Mouse (Mus musculus) lung, embryonic 16.5 days (tissue): ENCODE results near the gene Cyp2u1. TPM values are rescaled to one million over a fixed set of nuclear protein-coding genes. Genes with fewer than 3 reads are reported as not detected.

Source experiments
- ATAC-seq: fragments of 200-750 bp; cut with Nextera tagmentation; 2 replicates; pipeline ENCODE4 v1.8.0; 2017; ENCODE audit warnings: low read depth, mild to moderate bottlenecking, moderate library complexity
- H3K27ac ChIP-seq: fragments of 300-500 bp; sonication (generic); 2 replicates; pipeline ENCODE4 v1.5.1; 2014; ENCODE audit warnings: mild to moderate bottlenecking, control low read depth, low read length
- H3K27me3 ChIP-seq: fragments of 300-500 bp; sonication (generic); 2 replicates; pipeline ENCODE4 v1.6.1; 2014; ENCODE audit warnings: low read depth, low read length, mixed read lengths; ENCODE audit not compliant: control insufficient read depth, insufficient read depth
- H3K36me3 ChIP-seq: fragments of 300-500 bp; sonication (generic); 2 replicates; pipeline ENCODE4 v1.6.1; 2014; ENCODE audit warnings: low read length; ENCODE audit not compliant: control insufficient read depth, insufficient read depth
- H3K4me1 ChIP-seq: fragments of 300-500 bp; sonication (generic); replicated peaks from 2 replicates; pipeline ENCODE4 v1.6.1; 2014; ENCODE audit warnings: low read length, mixed read lengths; ENCODE audit not compliant: control insufficient read depth, insufficient read depth
- H3K4me2 ChIP-seq: fragments of 300-500 bp; sonication (generic); 2 replicates; pipeline ENCODE4 v1.6.1; 2014; ENCODE audit warnings: low read depth, low read length, control low read depth
- H3K4me3 ChIP-seq: fragments of 300-500 bp; sonication (generic); 2 replicates; pipeline ENCODE4 v1.5.1; 2014; ENCODE audit warnings: mild to moderate bottlenecking, low read length, control low read depth
- H3K9ac ChIP-seq: fragments of 300-500 bp; sonication (generic); 2 replicates; pipeline ENCODE4 v1.6.1; 2014; ENCODE audit warnings: low read length, control low read depth
- H3K9me3 ChIP-seq: fragments of 300-500 bp; sonication (generic); 2 replicates; pipeline ENCODE4 v1.6.1; 2016; ENCODE audit warnings: low read length; ENCODE audit not compliant: control insufficient read depth
- WGBS: fragments of 180-500 bp; shearing (Covaris S2); extraction: QIAGEN DNeasy Blood & Tissue Kit; methylation state at CpG from one replicate; pipeline ENCODE4 v1.1.7; 2014; 5-methylcytosine and 5-hydroxymethylcytosine counted together
- polyA plus RNA-seq: library from polyadenylated mRNA; unstranded; fragments of >200 nt; fragmentation: Nextera tagmentation; extraction: Ambion mirVana; gene quantifications from 2 replicates; pipeline ENCODE4 v1.2.1, GENCODE M21; 2015

Gene Cyp2u1
- polyA plus RNA-seq, 1 experiment from 2014 or later: 2.7 TPM

- Histone ChIP-seq H3K4me3 (peak overlapping the region; percentile 87), H3K9ac (peak overlapping the region; percentile 81), H3K27ac (peak overlapping the region; percentile 83), H3K4me2 (peak overlapping the region; percentile 83), H3K9me3 (no peaks in the 10 kb centered on the region), H3K36me3 (peaks cover 2% of the 10 kb centered on the region), H3K27me3 (no peaks in the 10 kb centered on the region), H3K4me1 (peaks cover 29% of the 10 kb centered on the region)
- peak; percentile 24; the same call in 1 of the 2 replicates for ATAC-seq
- 2% methylated on average over 8 of the region's 8 CpGs for WGBS
Measured at GRCm38 (mm10) chr3:131271157-131271556, 31.9 kb downstream of the Cyp2u1 start.

GRCm38 (mm10) chr3:131270381-131270780 lies 32.6 kb downstream of the Cyp2u1 start:
- Histone ChIP-seq H3K9ac (no peak overlapping the region; the same call in 1 of the 2 replicates), H3K36me3 (peaks cover 2% of the 10 kb centered on the region), H3K27ac (no peak overlapping the region), H3K4me1 (peaks cover 32% of the 10 kb centered on the region), H3K4me2 (peak overlapping the region; percentile 83), H3K9me3 (no peaks in the 10 kb centered on the region), H3K4me3 (peak overlapping the region; percentile 87), H3K27me3 (no peaks in the 10 kb centered on the region)
- 54% methylated on average over 6 of the region's 6 CpGs for WGBS
- ATAC-seq: no peak

GRCm38 (mm10) chr3:131266366-131267050 lies 36.5 kb downstream of the Cyp2u1 start:
- no peaks in the 10 kb centered on the region; the same call in 1 of the 2 replicates for H3K9me3 ChIP-seq
- H3K4me3 ChIP-seq: no peak overlapping the region
- H3K4me1 ChIP-seq: peaks cover 31% of the 10 kb centered on the region
- WGBS: 52% methylated on average over 3 of the region's 3 CpGs
- peak overlapping the region; percentile 64 for H3K27ac ChIP-seq
- no peaks in the 10 kb centered on the region for H3K27me3 ChIP-seq
- ATAC-seq: peak; percentile 53
- 0 out of 2 replicates have a peak overlapping the region, but pooled peaks have one; percentile 2 for H3K4me2 ChIP-seq
- peaks cover 13% of the 10 kb centered on the region for H3K36me3 ChIP-seq
- H3K9ac ChIP-seq: no peak overlapping the region

- H3K9me3 ChIP-seq: no peaks in the 10 kb centered on the region; the same call in 1 of the 2 replicates
- H3K4me2 ChIP-seq: no peak overlapping the region
- H3K36me3 ChIP-seq: peaks cover 17% of the 10 kb centered on the region
- H3K27me3 ChIP-seq: no peaks in the 10 kb centered on the region
- H3K4me3 ChIP-seq: no peak overlapping the region
- 72% methylated on average over 8 of the region's 8 CpGs for WGBS
- H3K27ac ChIP-seq: no peak overlapping the region
- H3K9ac ChIP-seq: no peak overlapping the region
- ATAC-seq: peak; percentile 57; the same call in 1 of the 2 replicates
- H3K4me1 ChIP-seq: peaks cover 28% of the 10 kb centered on the region
Measured at GRCm38 (mm10) chr3:131265516-131265915, 37.5 kb downstream of the Cyp2u1 start.

GRCm38 (mm10) chr3:131263766-131264486 lies 39.1 kb downstream of the Cyp2u1 start:
- no peaks in the 10 kb centered on the region for H3K27me3 ChIP-seq
- peaks cover 17% of the 10 kb centered on the region for H3K36me3 ChIP-seq
- no peak overlapping the region for H3K27ac ChIP-seq
- ATAC-seq: peak; percentile 69
- H3K9ac ChIP-seq: no peak overlapping the region
- no peaks in the 10 kb centered on the region; the same call in 1 of the 2 replicates for H3K9me3 ChIP-seq
- H3K4me1 ChIP-seq: peaks cover 20% of the 10 kb centered on the region
- WGBS: 47% methylated on average over 15 of the region's 15 CpGs
- H3K4me2 ChIP-seq: no peak overlapping the region
- H3K4me3 ChIP-seq: no peak overlapping the region

- 92% methylated on average over 6 of the region's 6 CpGs for WGBS
- no peak overlapping the region for H3K4me3 ChIP-seq
- H3K4me1 ChIP-seq: peaks cover 2% of the 10 kb centered on the region
- H3K27ac ChIP-seq: no peak overlapping the region
- H3K4me2 ChIP-seq: no peak overlapping the region
- no peak for ATAC-seq
- no peak overlapping the region for H3K9ac ChIP-seq
- H3K9me3 ChIP-seq: no peaks in the 10 kb centered on the region; the same call in 1 of the 2 replicates
- peaks cover 15% of the 10 kb centered on the region for H3K36me3 ChIP-seq
- H3K27me3 ChIP-seq: no peaks in the 10 kb centered on the region
Measured at GRCm38 (mm10) chr3:131260418-131260817, 42.6 kb downstream of the Cyp2u1 start.

GRCm38 (mm10) chr3:131259392-131259965 lies 43.5 kb downstream of the Cyp2u1 start:
- ATAC-seq: no peak

GRCm38 (mm10) chr3:131258921-131259320 lies 44.1 kb downstream of the Cyp2u1 start:
- 84% methylated on average over 3 of the region's 3 CpGs for WGBS
- no peaks in the 10 kb centered on the region; the same call in 1 of the 2 replicates for H3K4me1 ChIP-seq
- H3K4me2 ChIP-seq: no peak overlapping the region
- H3K4me3 ChIP-seq: no peak overlapping the region
- H3K27ac ChIP-seq: no peak overlapping the region
- H3K36me3 ChIP-seq: peaks cover 17% of the 10 kb centered on the region
- no peak for ATAC-seq
- peaks cover under 1% of the 10 kb centered on the region for H3K9me3 ChIP-seq
- no peak overlapping the region for H3K9ac ChIP-seq
- H3K27me3 ChIP-seq: no peaks in the 10 kb centered on the region

More at GRCm38 (mm10) chr3:131259392-131259965, 43.5 kb downstream of the Cyp2u1 start:
- Histone ChIP-seq H3K9me3 (no peaks in the 10 kb centered on the region; the same call in 1 of the 2 replicates), H3K27me3 (no peaks in the 10 kb centered on the region), H3K36me3 (peaks cover 17% of the 10 kb centered on the region), H3K27ac (no peak overlapping the region), H3K4me1 (peaks cover 2% of the 10 kb centered on the region), H3K4me3 (no peak overlapping the region), H3K9ac (no peak overlapping the region), H3K4me2 (no peak overlapping the region)
- 77% methylated on average over 9 of the region's 9 CpGs for WGBS
